Mouse (Mus musculus) myocyte (in vitro differentiated cells): ENCODE measurements around the gene Ccdc61. TPM values are rescaled to one million over a fixed set of nuclear protein-coding genes. Genes with fewer than 3 reads are reported as not detected.
A peak's percentile ranks its signal among the peaks of the same experiment; 100 is the strongest.

Experiments used
- H3K27me3 ChIP-seq: one replicate; pipeline ENCODE4 v1.6.1; 2011; ENCODE audit not compliant: control insufficient read depth, insufficient read depth, insufficient read length
- H3K36me3 ChIP-seq: one replicate; pipeline ENCODE4 v1.6.1; 2011; ENCODE audit not compliant: control insufficient read depth, insufficient read depth
- H3K4me2 ChIP-seq: one replicate; pipeline ENCODE4 v1.6.1; 2011; ENCODE audit warnings: low read depth, control low read depth
- H3K4me3 ChIP-seq: one replicate; pipeline ENCODE4 v1.5.1; 2011; ENCODE audit warnings: mild to moderate bottlenecking, control low read depth, moderate library complexity
- H3K79me2 ChIP-seq: one replicate; pipeline ENCODE4 v1.6.1; 2011; ENCODE audit not compliant: control insufficient read depth, insufficient read depth
- H3ac ChIP-seq: one replicate; pipeline ENCODE4 v1.6.1; 2011; ENCODE audit not compliant: control insufficient read depth, insufficient read length
- CEBPB ChIP-seq: IDR thresholded peaks from 2 replicates; pipeline ENCODE4 v1.6.1; 2011; ENCODE audit warnings: mild to moderate bottlenecking, moderate library complexity; ENCODE audit not compliant: poor library complexity, insufficient read depth, severe bottlenecking
- E2F4 ChIP-seq: IDR thresholded peaks from one replicate; pipeline ENCODE4 v1.6.1; 2011; ENCODE audit warnings: mild to moderate bottlenecking, control low read depth, moderate library complexity; ENCODE audit not compliant: insufficient read depth
- MYOD1 ChIP-seq, 3 experiments: IDR thresholded peaks; one replicate each; pipeline ENCODE4 v1.6.1; 2011; ENCODE audit warnings: control low read depth in 2 of 3, low read depth in 2 of 3, mild to moderate bottlenecking in 2 of 3, moderate library complexity in 1 of 3; ENCODE audit not compliant: insufficient read length in 2 of 3, control insufficient read depth in 1 of 3
- MYOG ChIP-seq, 3 experiments: IDR thresholded peaks; one replicate each; pipeline ENCODE4 v1.6.1; 2011; ENCODE audit warnings: control low read depth in 2 of 3, low read depth in 2 of 3, mild to moderate bottlenecking in 2 of 3; ENCODE audit not compliant: insufficient read length in 2 of 3, control insufficient read depth in 1 of 3, insufficient read depth in 1 of 3
- POLR2A ChIP-seq: IDR thresholded peaks from one replicate; pipeline ENCODE4 v1.6.1; 2011; ENCODE audit warnings: low read depth, mild to moderate bottlenecking, control low read depth, moderate library complexity; ENCODE audit not compliant: insufficient read length
- POLR2AphosphoS2 ChIP-seq: IDR thresholded peaks from one replicate; pipeline ENCODE4 v1.6.1; 2011; ENCODE audit warnings: low read depth, control low read depth; ENCODE audit not compliant: insufficient read length
- REST ChIP-seq: IDR thresholded peaks from one replicate; pipeline ENCODE4 v1.6.1; 2011; ENCODE audit warnings: mild to moderate bottlenecking, control low read depth, moderate library complexity; ENCODE audit not compliant: insufficient read depth, insufficient read length
- TCF12 ChIP-seq: IDR thresholded peaks from one replicate; pipeline ENCODE4 v1.6.1; 2011; ENCODE audit warnings: mild to moderate bottlenecking, control low read depth; ENCODE audit not compliant: poor library complexity, insufficient read depth, severe bottlenecking
- TCF3 ChIP-seq: IDR thresholded peaks from one replicate; pipeline ENCODE4 v1.6.1; 2011; ENCODE audit warnings: low read depth, control low read depth; ENCODE audit not compliant: insufficient read length
- USF1 ChIP-seq: IDR thresholded peaks from one replicate; pipeline ENCODE4 v1.6.1; 2011; ENCODE audit warnings: low read depth, mild to moderate bottlenecking, control low read depth, moderate library complexity
- polyA plus RNA-seq: library from polyadenylated mRNA; unstranded; fragments of >200 nt; fragmentation: generic; extraction: Trizol; gene quantifications from one replicate; pipeline ENCODE4 v1.2.1, GENCODE M21; 2012; ENCODE audit warnings: missing spikeins

Ccdc61 gene
- polyA plus RNA-seq, 1 experiment = 7.7 TPM

DNA sequence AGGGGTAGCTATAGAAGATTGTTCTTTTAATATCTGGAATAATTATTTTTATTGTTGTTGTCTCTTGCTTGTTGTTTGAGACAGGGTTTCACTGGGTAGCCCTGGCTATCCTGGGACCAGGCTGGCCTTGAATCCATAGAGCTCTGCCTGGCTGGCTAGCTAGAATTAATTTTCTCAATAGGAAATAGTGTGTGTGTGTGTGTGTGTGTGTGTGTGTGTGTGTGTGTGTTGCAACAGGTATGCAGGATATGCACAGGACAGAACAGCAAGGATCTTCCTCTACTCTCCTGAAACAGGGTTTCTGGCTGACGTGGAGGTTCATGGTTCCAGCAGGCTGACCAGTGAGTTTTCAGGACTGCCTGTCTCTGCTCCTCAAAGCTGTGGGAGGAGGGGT is 69.0 kb downstream of the Ccdc61 start:
- Histone ChIP-seq H3K79me2 (no peaks in the 10 kb centered on the region), H3K36me3 (no peaks in the 10 kb centered on the region), H3ac (no peak overlapping the region), H3K4me2 (peak overlapping the region; percentile 65), H3K4me3 (peak overlapping the region; percentile 20), H3K27me3 (no peaks in the 10 kb centered on the region)
- no peak for TF ChIP-seq POLR2AphosphoS2
- TF ChIP-seq USF1 = no peak
- TF ChIP-seq MYOG (IDR thresholded peaks at IDR 0.05; ENCODE audit: control insufficient read depth in 1 of 3, insufficient read depth in 1 of 3, insufficient read length in 2 of 3, low read depth in 2 of 3) = no peak
- TF ChIP-seq POLR2A = no peak
- no peak for TF ChIP-seq TCF3
- TF ChIP-seq REST = no peak
- no peak for TF ChIP-seq CEBPB
- no peak for TF ChIP-seq E2F4
- no peak for TF ChIP-seq MYOD1 (IDR thresholded peaks at IDR 0.05; ENCODE audit: control insufficient read depth in 1 of 3, insufficient read length in 2 of 3, low read depth in 2 of 3)
- no peak for TF ChIP-seq TCF12

Other genes starting within 250 kb of the Ccdc61 start
- not detected for gene Psg20, start 224.2 kb downstream of the Ccdc61 start, polyA plus RNA-seq
- not detected for gene Psg22, start 192.3 kb downstream of the Ccdc61 start, polyA plus RNA-seq
- gene Psg19, start 111.9 kb downstream of the Ccdc61 start, polyA plus RNA-seq = not detected
- gene Psg17, start 88.8 kb downstream of the Ccdc61 start, polyA plus RNA-seq = 0.01 TPM
- gene Mill2, start 70.4 kb downstream of the Ccdc61 start, polyA plus RNA-seq = 0.24 TPM
- not detected for gene Pglyrp1, start 39.1 kb downstream of the Ccdc61 start, polyA plus RNA-seq
- gene Nova2, start 15.5 kb upstream of the Ccdc61 start, polyA plus RNA-seq = 0.06 TPM
- not detected for gene Nanos2, start 77.0 kb upstream of the Ccdc61 start, polyA plus RNA-seq
- 10.4 TPM for gene Mypop, start 80.8 kb upstream of the Ccdc61 start, polyA plus RNA-seq
- 27.6 TPM for gene Irf2bp1, start 93.6 kb upstream of the Ccdc61 start, polyA plus RNA-seq
- gene Foxa3, start 113.1 kb upstream of the Ccdc61 start, polyA plus RNA-seq = 0.12 TPM
- 90.3 TPM for gene Sympk, start 114.0 kb upstream of the Ccdc61 start, polyA plus RNA-seq
- 0.04 TPM for gene Rsph6a, start 144.3 kb upstream of the Ccdc61 start, polyA plus RNA-seq
- gene Dmwd, start 165.8 kb upstream of the Ccdc61 start, polyA plus RNA-seq = 83.7 TPM
- gene Dmpk, start 173.4 kb upstream of the Ccdc61 start, polyA plus RNA-seq = 294 TPM
- 1.6 TPM for gene Six5, start 184.2 kb upstream of the Ccdc61 start, polyA plus RNA-seq
- not detected for gene Gm4969, start 208.0 kb upstream of the Ccdc61 start, polyA plus RNA-seq
- gene Fbxo46, start 209.4 kb upstream of the Ccdc61 start, polyA plus RNA-seq = 6.2 TPM
- 7.7 TPM for gene Qpctl, start 238.9 kb upstream of the Ccdc61 start, polyA plus RNA-seq
- gene Snrpd2, start 239.3 kb upstream of the Ccdc61 start, polyA plus RNA-seq = 192 TPM